8 mouse cellular contexts compared by ENCODE assay signal in genomic region chr11:22440521-22440920, GRCm38 (mm10).
A peak's percentile ranks its signal among the peaks of the same experiment; 100 is the strongest.
DNase-seq lines count a peak whose midpoint lies in the region; ATAC-seq and TF ChIP-seq lines count a peak whose summit lies in the region.
"Had no signal": no experiment of that assay in that cellular context is flagged by ENCODE, and none has a peak within 500 bp of the region (broad histone marks: within the 10 kb centered on the region; RNA-seq: fewer than 3 reads in every experiment).

No protein-coding gene starts in this region.

- no peaks in the 10 kb centered on the region for H3K9me3 ChIP-seq in kidney, embryonic 14.5 days (ENCODE audit: control insufficient read depth, low read length)
- H3K9me3 ChIP-seq in MEL (replicated peaks; ENCODE audit: insufficient read depth, low read length): no peaks in the 10 kb centered on the region
- H3K9me3 ChIP-seq in heart, embryonic 15.5 days (replicated peaks): no peaks in the 10 kb centered on the region
- H3K9me3 ChIP-seq: midbrain, embryonic 12.5 days had no signal

- no peaks in the 10 kb centered on the region for H3K27me3 ChIP-seq in kidney, adult 2 months (replicated peaks; ENCODE audit: control insufficient read depth, insufficient read depth, low read length)
- H3K27me3 ChIP-seq in kidney, embryonic 14.5 days (ENCODE audit: control insufficient read depth, insufficient read depth, low read length): no peaks in the 10 kb centered on the region
- peaks cover 0 to 1% of the 10 kb centered on the region in 2 experiments; a peak in 1 of 4 replicates for H3K27me3 ChIP-seq in MEL (ENCODE audit: control insufficient read depth in 1 of 2, insufficient read depth in 2 of 2, low read length in 2 of 2)
- H3K27me3 ChIP-seq in heart, embryonic 15.5 days: no peaks in the 10 kb centered on the region
- H3K27me3 ChIP-seq: midbrain, embryonic 12.5 days had no signal

- DNase-seq in kidney, adult 2 months: peak; percentile 85
- DNase-seq in MEL (ENCODE audit: low read depth, low spot score): peak; percentile 69
- DNase-seq in adrenal gland, postnatal 10 days: peak; percentile 69
- no peak for DNase-seq in natural killer cell, adult 2 months (ENCODE audit: low spot score in 2 of 2)

- TF ChIP-seq POLR2A in kidney, adult 2 months (IDR thresholded peaks at IDR 0.05; ENCODE audit: low read depth, low read length): no peak
- TF ChIP-seq POLR2A in MEL (IDR thresholded peaks at IDR 0.05; ENCODE audit: control insufficient read depth in 1 of 2, insufficient read depth in 1 of 2, low read depth in 1 of 2, low read length in 2 of 2, poor library complexity in 1 of 2): no peak

- H3K79me2 ChIP-seq in MEL (ENCODE audit: control insufficient read depth, insufficient read depth, low read length, poor library complexity): no peaks in the 10 kb centered on the region

- no peak for TF ChIP-seq EP300 in MEL (IDR thresholded peaks at IDR 0.05; ENCODE audit: low read depth in 1 of 2, low read length in 2 of 2)

- no peak overlapping the region; the same call in 1 of the 2 replicates for H3K27ac ChIP-seq in kidney, adult 2 months (ENCODE audit: insufficient read depth, low read depth, low read length)
- H3K27ac ChIP-seq in kidney, embryonic 14.5 days (ENCODE audit: low read depth, low read length): no peak overlapping the region
- no peak overlapping the region for H3K27ac ChIP-seq in MEL (ENCODE audit: control insufficient read depth, low read depth, low read length)
- peak overlapping the region; percentile 78 for H3K27ac ChIP-seq in heart, embryonic 15.5 days
- H3K27ac ChIP-seq: midbrain, embryonic 12.5 days had no signal

- H3K9ac ChIP-seq in kidney, embryonic 14.5 days (ENCODE audit: low read depth, low read length): no peak overlapping the region
- no peak overlapping the region for H3K9ac ChIP-seq in MEL (ENCODE audit: control insufficient read depth, low read depth, low read length, poor library complexity, severe bottlenecking)
- H3K9ac ChIP-seq in heart, embryonic 15.5 days: no peak overlapping the region
- H3K9ac ChIP-seq: midbrain, embryonic 12.5 days had no signal

- TF ChIP-seq CTCF in kidney, adult 2 months (conservative IDR thresholded peaks at IDR 0.05; ENCODE audit: insufficient read depth, insufficient read length, low read depth, low read length): no peak
- TF ChIP-seq CTCF in MEL (IDR thresholded peaks at IDR 0.05 in 2 of 3, conservative IDR thresholded peaks at IDR 0.05 in 1 of 3; ENCODE audit: control insufficient read depth in 1 of 3, insufficient read depth in 1 of 3, low read depth in 2 of 3, low read length in 3 of 3, poor library complexity in 1 of 3, severe bottlenecking in 1 of 3): no peak

- H3K4me2 ChIP-seq in kidney, embryonic 14.5 days (replicated peaks; ENCODE audit: low read depth, low read length): no peak overlapping the region
- no peak overlapping the region for H3K4me2 ChIP-seq in heart, embryonic 15.5 days
- H3K4me2 ChIP-seq: midbrain, embryonic 12.5 days had no signal

- 47% methylated on average over 2 of the region's 2 CpGs for WGBS in kidney, adult 2 months
- 75% methylated on average over 2 of the region's 2 CpGs for WGBS in kidney, embryonic 14.5 days
- 27% methylated on average over 2 of the region's 2 CpGs for WGBS in heart, embryonic 15.5 days

- TF ChIP-seq RAD21 in MEL (IDR thresholded peaks at IDR 0.05; ENCODE audit: low read depth, low read length): no peak

- H3K36me3 ChIP-seq in kidney, adult 2 months (ENCODE audit: control insufficient read depth, insufficient read depth, low read length): no peaks in the 10 kb centered on the region
- no peaks in the 10 kb centered on the region for H3K36me3 ChIP-seq in kidney, embryonic 14.5 days (ENCODE audit: control insufficient read depth, insufficient read depth, low read length)
- H3K36me3 ChIP-seq in MEL (ENCODE audit: control insufficient read depth in 1 of 2, insufficient read depth in 2 of 2, low read length in 2 of 2): no peaks in the 10 kb centered on the region; a peak in 2 of 4 replicates
- H3K36me3 ChIP-seq in heart, embryonic 15.5 days: no peaks in the 10 kb centered on the region
- H3K36me3 ChIP-seq: midbrain, embryonic 12.5 days had no signal

- H3K4me1 ChIP-seq in kidney, adult 2 months (ENCODE audit: control insufficient read depth, insufficient read depth, low read length): peaks cover 22% of the 10 kb centered on the region
- H3K4me1 ChIP-seq in kidney, embryonic 14.5 days (ENCODE audit: control insufficient read depth, insufficient read depth, low read length): 0 out of 2 replicates have a peak, but pooled peaks cover 7% of the 10 kb centered on the region
- H3K4me1 ChIP-seq in MEL (ENCODE audit: control insufficient read depth in 1 of 2, insufficient read depth in 2 of 2, low read length in 2 of 2): peaks cover 4% of the 10 kb centered on the region in 2 experiments; a peak in 2 of 4 replicates
- H3K4me1 ChIP-seq in heart, embryonic 15.5 days (replicated peaks): peaks cover 41% of the 10 kb centered on the region

- no peak overlapping the region for H3K4me3 ChIP-seq in kidney, adult 2 months (ENCODE audit: insufficient read depth, low read depth, low read length)
- H3K4me3 ChIP-seq in kidney, embryonic 14.5 days (ENCODE audit: low read length): no peak overlapping the region
- no peak overlapping the region for H3K4me3 ChIP-seq in MEL (ENCODE audit: control insufficient read depth in 1 of 2, insufficient read depth in 1 of 2, low read depth in 2 of 2, low read length in 2 of 2)
- H3K4me3 ChIP-seq in heart, embryonic 15.5 days: no peak overlapping the region
- H3K4me3 ChIP-seq: midbrain, embryonic 12.5 days had no signal

- ATAC-seq in kidney, embryonic 14.5 days (ENCODE audit: low FRiP score, low TSS enrichment): no peak
- peak; percentile 84 for ATAC-seq in heart, embryonic 15.5 days (replicated peaks; ENCODE audit: insufficient number of reproducible peaks, insufficient read depth, low FRiP score, low read depth)
- peak; percentile 52; the same call in 1 of the 2 replicates for ATAC-seq in megakaryocyte progenitor cell, adult 5-6 weeks (replicated peaks; ENCODE audit: poor library complexity)

TF ChIP-seq in MEL, 35 proteins besides CTCF, POLR2A, EP300 and RAD21:
- TF ChIP-seq GATA1 (IDR thresholded peaks at IDR 0.05; ENCODE audit: low read depth, low read length): no peak
- no peak for TF ChIP-seq MYB (IDR thresholded peaks at IDR 0.05; ENCODE audit: low read depth, low read length)
- TF ChIP-seq ETS1 (IDR thresholded peaks at IDR 0.05; ENCODE audit: low read depth, low read length): no peak
- TF ChIP-seq KAT2A (conservative IDR thresholded peaks at IDR 0.05; ENCODE audit: low read depth, low read length): no peak
- no peak for TF ChIP-seq CHD1 (IDR thresholded peaks at IDR 0.05; ENCODE audit: low read depth, low read length)
- TF ChIP-seq MAFK (IDR thresholded peaks at IDR 0.05; ENCODE audit: borderline replicate concordance, low read depth, low read length): no peak
- TF ChIP-seq ELF1 (IDR thresholded peaks at IDR 0.05; ENCODE audit: low read depth, low read length): no peak
- TF ChIP-seq ZKSCAN1 (IDR thresholded peaks at IDR 0.05; ENCODE audit: low read depth, low read length): no peak
- no peak for TF ChIP-seq MXI1 (IDR thresholded peaks at IDR 0.05; ENCODE audit: low read depth, low read length)
- no peak for TF ChIP-seq TAL1 (IDR thresholded peaks at IDR 0.05; ENCODE audit: low read length)
- no peak for TF ChIP-seq GABPA (IDR thresholded peaks at IDR 0.05; ENCODE audit: low read depth, low read length)
- TF ChIP-seq POLR2AphosphoS5 (IDR thresholded peaks at IDR 0.05; ENCODE audit: borderline replicate concordance, low read depth, low read length): no peak

Comparison
In these comparisons a context has a peak if more than half of its experiments do, and no peak if none do; other contexts are left out.
1. DNase-seq: peak in kidney, adult 2 months (single experiment), MEL (single experiment) and adrenal gland, postnatal 10 days (single experiment); none in natural killer cell, adult 2 months (0 of 2).